Mouse (Mus musculus) kidney, adult 2 months (tissue): Measurements from ENCODE around the gene Tmtc4. TPM values are rescaled to one million over a fixed set of nuclear protein-coding genes. Genes with fewer than 3 reads are reported as not detected.

Experiments used
- DNase-seq: peaks from one replicate; pipeline ENCODE4 v3.0.0; 2021
- H3K27ac ChIP-seq: fragments of 200-500 bp; 2 replicates; pipeline ENCODE4 v1.5.1; 2012; ENCODE audit warnings: low read depth, low read length, control low read depth, inconsistent platforms; ENCODE audit not compliant: insufficient read depth
- H3K27me3 ChIP-seq: fragments of 200-500 bp; replicated peaks from 2 replicates; pipeline ENCODE4 v1.6.1; 2012; ENCODE audit warnings: mild to moderate bottlenecking, moderate library complexity, low read length, inconsistent platforms; ENCODE audit not compliant: control insufficient read depth, insufficient read depth
- H3K36me3 ChIP-seq: fragments of 200-500 bp; 2 replicates; pipeline ENCODE4 v1.6.1; 2012; ENCODE audit warnings: mild to moderate bottlenecking, moderate library complexity, low read length, inconsistent platforms; ENCODE audit not compliant: control insufficient read depth, insufficient read depth
- H3K4me1 ChIP-seq: fragments of 200-500 bp; 2 replicates; pipeline ENCODE4 v1.6.1; 2011; ENCODE audit warnings: low read length; ENCODE audit not compliant: control insufficient read depth, insufficient read depth
- H3K4me3 ChIP-seq: fragments of 200-500 bp; 2 replicates; pipeline ENCODE4 v1.5.1; 2011; ENCODE audit warnings: mild to moderate bottlenecking, low read depth, low read length, control low read depth; ENCODE audit not compliant: insufficient read depth
- CTCF ChIP-seq: fragments of 200-500 bp; conservative IDR thresholded peaks from 2 replicates; pipeline ENCODE4 v1.5.1; 2011; ENCODE audit warnings: low read depth, mild to moderate bottlenecking, control low read depth, low read length, moderate library complexity, mixed read lengths; ENCODE audit not compliant: insufficient read depth, insufficient read length
- POLR2A ChIP-seq: fragments of 200-500 bp; IDR thresholded peaks from one replicate; pipeline ENCODE4 v1.6.1; 2011; ENCODE audit warnings: low read depth, low read length, control low read depth
- WGBS: fragments of 180-500 bp; shearing (Covaris S2); methylation state at CpG from one replicate; pipeline ENCODE4 v1.1.7; 2018; 5-methylcytosine and 5-hydroxymethylcytosine counted together
- polyA plus RNA-seq: library from polyadenylated mRNA; depleted of rRNA; stranded (reverse); fragments of >200 nt; gene quantifications from 2 replicates; pipeline ENCODE4 v1.2.3, GENCODE M21; 2012

Tmtc4 gene
- polyA plus RNA-seq, 1 experiment, result 11.9 TPM

DNA sequence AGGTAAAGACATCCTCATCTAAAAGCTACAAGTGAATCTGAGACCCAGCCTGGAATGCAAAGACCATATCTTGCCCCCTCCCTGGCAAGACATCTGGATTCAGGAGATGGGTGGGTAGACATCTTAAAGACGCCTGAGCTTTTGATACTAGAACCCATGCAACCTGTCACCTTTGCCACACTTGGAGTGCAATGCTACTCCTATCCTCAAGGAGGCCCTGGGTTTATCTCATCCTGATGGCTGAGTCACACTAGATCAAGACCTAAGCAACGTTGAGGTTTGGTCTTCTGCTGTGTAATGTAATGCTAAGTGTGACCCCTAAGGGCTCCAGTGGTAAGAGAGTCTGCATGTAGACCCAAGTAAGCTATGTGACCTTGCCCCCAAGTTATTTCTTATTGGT, 15.8 kb downstream of the Tmtc4 start:
- DNase-seq, result no peak
- H3K36me3 ChIP-seq, result peaks cover 1% of the 10 kb centered on the region; the same call in 1 of the 2 replicates

DNA sequence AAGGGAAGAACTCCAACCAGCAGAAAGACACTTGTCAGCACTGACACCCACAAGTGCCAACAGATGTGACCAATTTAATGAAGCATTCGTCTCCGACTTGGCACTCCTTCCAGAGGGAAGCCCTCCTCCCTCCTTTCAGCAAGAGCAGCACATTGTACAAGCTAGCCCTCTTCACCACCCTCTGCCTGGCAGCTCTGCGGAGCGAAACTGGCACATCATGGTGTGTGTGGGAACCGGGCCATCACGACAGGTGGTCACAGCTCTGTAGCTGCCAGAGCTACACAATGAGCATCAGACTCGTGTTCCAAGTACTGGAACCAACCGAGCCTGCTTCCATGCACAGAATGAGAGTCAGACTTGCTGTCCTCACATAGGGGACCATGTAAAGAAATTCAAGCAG, 25.9 kb downstream of the Tmtc4 start:
- no peaks in the 10 kb centered on the region; the same call in 1 of the 2 replicates for H3K4me1 ChIP-seq
- H3K27me3 ChIP-seq, result no peaks in the 10 kb centered on the region
- no peak for DNase-seq
- no peaks in the 10 kb centered on the region; the same call in 1 of the 2 replicates for H3K36me3 ChIP-seq
- 82% methylated on average over 8 of the region's 8 CpGs for WGBS
- H3K4me3 ChIP-seq, result no peak overlapping the region
- H3K27ac ChIP-seq, result no peak overlapping the region
- no peak for TF ChIP-seq POLR2A
- no peak for TF ChIP-seq CTCF

More for the DNA sequence above, 15.8 kb downstream of the Tmtc4 start:
- no peak overlapping the region for H3K4me3 ChIP-seq
- no peaks in the 10 kb centered on the region for H3K27me3 ChIP-seq
- H3K4me1 ChIP-seq, result no peaks in the 10 kb centered on the region
- no peak for TF ChIP-seq POLR2A
- TF ChIP-seq CTCF, result no peak
- no peak overlapping the region for H3K27ac ChIP-seq
- 73% methylated on average over 2 of the region's 2 CpGs for WGBS

DNA sequence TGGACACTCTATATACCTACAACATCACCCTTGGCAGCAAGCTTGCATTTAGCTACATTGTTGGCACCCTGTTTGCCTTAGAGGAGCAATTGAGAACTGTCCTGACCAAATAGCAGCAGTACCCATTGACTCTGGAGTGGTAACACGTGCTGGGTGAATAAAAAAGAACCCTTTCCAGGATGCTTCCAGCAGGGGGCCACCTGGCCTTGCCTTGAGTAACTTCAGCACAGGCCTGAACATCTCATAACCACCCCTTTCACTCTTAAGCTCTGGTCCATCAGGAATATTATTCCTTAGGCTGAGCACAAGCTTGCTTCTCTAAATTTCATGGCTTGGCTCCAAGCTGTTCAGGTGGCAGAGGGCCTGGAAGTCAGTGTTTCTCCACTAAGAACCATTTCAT, 30.5 kb downstream of the Tmtc4 start:
- Histone ChIP-seq H3K36me3 (no peaks in the 10 kb centered on the region; the same call in 1 of the 2 replicates), H3K4me3 (no peak overlapping the region), H3K27ac (no peak overlapping the region), H3K27me3 (no peaks in the 10 kb centered on the region), H3K4me1 (no peaks in the 10 kb centered on the region; the same call in 1 of the 2 replicates)
- WGBS, result 11% methylated on average over 1 of the region's 1 CpGs
- peak; percentile 77 for TF ChIP-seq CTCF
- no peak for TF ChIP-seq POLR2A
- DNase-seq, result peak; percentile 76

DNA sequence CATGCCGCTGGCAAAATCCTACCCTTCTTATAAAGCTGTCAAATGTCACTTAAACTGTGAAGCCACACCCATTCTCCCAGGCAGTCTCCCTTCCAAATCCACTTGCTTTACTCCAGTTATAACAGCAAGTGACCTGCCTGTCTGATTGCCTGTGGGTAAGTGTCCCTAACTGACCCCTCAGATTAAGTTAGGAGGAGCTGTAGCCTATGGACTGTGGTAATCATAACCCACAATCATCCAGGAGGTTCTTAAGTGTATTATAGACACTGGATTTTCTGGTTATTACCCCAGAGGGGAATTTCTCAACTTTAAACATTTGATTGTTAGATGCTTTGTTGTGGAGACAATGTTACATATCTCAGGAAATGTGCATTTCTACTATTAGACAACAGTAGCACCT, 31.3 kb downstream of the Tmtc4 start:
- H3K27me3 ChIP-seq, result no peaks in the 10 kb centered on the region
- no peak overlapping the region for H3K4me3 ChIP-seq
- no peak for DNase-seq
- WGBS, result 81% methylated on average over 1 of the region's 1 CpGs
- H3K4me1 ChIP-seq, result no peaks in the 10 kb centered on the region; the same call in 1 of the 2 replicates
- TF ChIP-seq CTCF (no peak), POLR2A (no peak)
- no peak overlapping the region for H3K27ac ChIP-seq
- peaks cover 1% of the 10 kb centered on the region; the same call in 1 of the 2 replicates for H3K36me3 ChIP-seq

DNA sequence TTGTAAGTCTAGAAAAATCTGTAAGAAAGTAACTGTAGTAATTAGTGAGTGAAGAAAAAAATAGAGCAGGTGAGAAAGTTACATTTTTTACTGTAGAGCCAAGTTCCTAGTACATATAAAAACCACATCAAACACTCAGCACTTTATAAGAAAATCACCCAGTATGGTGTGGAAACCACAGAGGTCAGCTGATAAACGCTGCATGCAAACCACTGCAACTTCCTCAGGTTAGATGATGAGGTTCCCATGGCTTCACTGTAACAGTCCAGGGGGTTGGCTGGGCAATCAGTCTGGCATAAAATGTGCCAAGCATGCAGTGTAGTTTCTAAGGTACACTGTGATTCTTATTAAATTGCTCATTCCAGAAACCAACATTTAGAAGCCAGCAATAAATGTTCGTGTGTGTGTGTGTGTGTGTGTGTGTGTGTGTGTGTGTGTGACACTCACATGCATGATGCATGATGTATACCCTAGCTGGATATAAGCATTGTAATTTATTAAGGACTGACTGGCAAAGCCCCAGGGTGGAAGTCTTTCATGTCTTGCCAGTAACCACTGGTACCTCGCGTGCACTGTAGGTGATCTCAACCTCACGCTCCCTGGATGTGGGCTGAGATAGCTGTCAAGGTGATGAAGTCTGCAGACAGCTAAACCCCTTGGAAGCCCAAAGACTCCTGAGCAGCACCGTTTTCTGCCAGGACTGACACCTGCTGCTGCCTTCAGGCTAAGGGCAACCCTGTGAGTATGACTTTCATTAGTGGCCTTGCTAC, 32.0 kb downstream of the Tmtc4 start:
- Histone ChIP-seq H3K27ac (no peak overlapping the region), H3K4me1 (no peaks in the 10 kb centered on the region; the same call in 1 of the 2 replicates), H3K4me3 (no peak overlapping the region), H3K27me3 (no peaks in the 10 kb centered on the region), H3K36me3 (peaks cover 1% of the 10 kb centered on the region; the same call in 1 of the 2 replicates)
- no peak for DNase-seq
- WGBS, result 66% methylated on average over 6 of the region's 6 CpGs
- TF ChIP-seq POLR2A (no peak), CTCF (no peak)

DNA sequence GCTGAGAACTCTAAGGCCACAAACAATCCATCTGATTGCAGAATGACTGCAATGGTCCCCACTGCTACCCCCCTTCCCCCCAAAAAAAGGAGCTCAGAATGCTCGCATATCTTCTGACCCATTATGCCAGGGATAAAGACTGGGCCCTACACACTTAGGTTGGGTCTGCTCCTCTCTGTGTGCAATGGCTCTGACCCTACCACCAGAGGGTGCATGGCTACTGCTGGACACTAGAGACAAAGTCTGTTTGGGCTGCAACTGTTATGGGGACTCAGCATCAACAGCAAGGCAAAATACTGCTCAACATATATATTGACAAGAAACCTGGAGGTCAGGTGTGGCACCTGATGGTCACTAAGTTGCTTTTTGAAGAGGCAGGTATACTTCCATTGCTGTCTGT, 32.9 kb downstream of the Tmtc4 start:
- DNase-seq, result no peak
- Histone ChIP-seq H3K27me3 (no peaks in the 10 kb centered on the region), H3K36me3 (peaks cover 1% of the 10 kb centered on the region; the same call in 1 of the 2 replicates), H3K27ac (no peak overlapping the region), H3K4me1 (no peaks in the 10 kb centered on the region; the same call in 1 of the 2 replicates), H3K4me3 (no peak overlapping the region)
- TF ChIP-seq CTCF (peak; percentile 57), POLR2A (no peak)
- WGBS, result 93% methylated on average over 1 of the region's 1 CpGs

DNA sequence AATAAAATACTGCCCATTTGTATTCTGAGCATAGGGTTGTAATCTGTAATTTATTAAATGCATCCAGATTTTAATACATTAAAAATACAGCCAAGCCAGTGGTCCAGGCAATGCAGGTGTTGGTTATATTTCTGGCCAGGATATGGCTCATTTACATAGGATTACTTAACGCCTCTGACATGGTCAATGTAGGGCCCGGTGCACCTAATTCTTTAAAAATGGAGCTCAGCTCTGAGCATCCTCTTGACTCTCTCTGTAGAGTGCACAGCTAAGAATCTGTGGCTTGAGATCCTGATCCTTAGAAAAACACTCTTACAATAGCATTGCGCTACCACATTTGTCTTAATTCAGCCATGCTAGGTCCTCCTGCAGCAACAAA, 40.4 kb downstream of the Tmtc4 start:
- 0 out of 2 replicates have a peak, but pooled peaks cover 1% of the 10 kb centered on the region for H3K36me3 ChIP-seq
- no peaks in the 10 kb centered on the region for H3K27me3 ChIP-seq
- no peak overlapping the region for H3K27ac ChIP-seq
- TF ChIP-seq POLR2A (no peak), CTCF (no peak)
- no peaks in the 10 kb centered on the region for H3K4me1 ChIP-seq
- DNase-seq, result no peak
- H3K4me3 ChIP-seq, result no peak overlapping the region
- 69% methylated on average over 3 of the region's 3 CpGs for WGBS
